Mouse (Mus musculus): ENCODE results near the gene Sf3a1.
"Not testable (repeated sequence)": the region's sequence is repeated elsewhere in the genome, so short reads cannot be mapped to it uniquely, and the experiment has no call there.

Sf3a1 gene

GRCm38 (mm10) chr11:4185480-4185879 lies 25.3 kb downstream of the Sf3a1 start:
- not testable (repeated sequence) for DNase-seq (ENCODE audit: low spot score in 2 of 2)

GRCm38 (mm10) chr11:4186486-4187317 lies 26.6 kb downstream of the Sf3a1 start, which contains the start of gene Tbc1d10a:
Gene Tbc1d10a, plus strand, starts transcription at chr11:4186789.
- DNase-seq (ENCODE audit: low spot score in 2 of 2) = peak; percentile 98 to 99

GRCm38 (mm10) chr11:4187318-4187700 lies 27.2 kb downstream of the Sf3a1 start:
- no peak for DNase-seq (ENCODE audit: low spot score in 2 of 2)

GRCm38 (mm10) chr11:4189182-4189581 lies 29.0 kb downstream of the Sf3a1 start:
- no peak for DNase-seq (ENCODE audit: low spot score in 2 of 2)

GRCm38 (mm10) chr11:4190677-4191076 lies 30.5 kb downstream of the Sf3a1 start:
- no peak for DNase-seq (ENCODE audit: low spot score in 2 of 2)

GRCm38 (mm10) chr11:4192757-4193156 lies 32.6 kb downstream of the Sf3a1 start:
- no peak for DNase-seq (ENCODE audit: low spot score in 2 of 2)

GRCm38 (mm10) chr11:4193420-4193819 lies 33.3 kb downstream of the Sf3a1 start:
- no peak for DNase-seq (ENCODE audit: low spot score in 2 of 2)

GRCm38 (mm10) chr11:4195597-4196031 lies 35.5 kb downstream of the Sf3a1 start:
- DNase-seq (ENCODE audit: low spot score in 2 of 2) = no peak

- no peak for DNase-seq (ENCODE audit: low spot score in 2 of 2)
Observed at GRCm38 (mm10) chr11:4196636-4197035, 36.5 kb downstream of the Sf3a1 start.

GRCm38 (mm10) chr11:4197691-4198090 lies 37.5 kb downstream of the Sf3a1 start:
- no peak for DNase-seq (ENCODE audit: low spot score in 2 of 2)

GRCm38 (mm10) chr11:4201981-4202700 lies 42.0 kb downstream of the Sf3a1 start:
- DNase-seq (ENCODE audit: low spot score in 2 of 2) = no peak

GRCm38 (mm10) chr11:4202995-4203704 lies 43.0 kb downstream of the Sf3a1 start:
- DNase-seq (ENCODE audit: low spot score in 2 of 2) = no peak

- peak; percentile 34 to 65 for DNase-seq (ENCODE audit: low spot score in 2 of 2)
Observed at GRCm38 (mm10) chr11:4203705-4204074, 43.5 kb downstream of the Sf3a1 start.

GRCm38 (mm10) chr11:4205097-4205655 lies 45.0 kb downstream of the Sf3a1 start:
- no peak for DNase-seq (ENCODE audit: low spot score in 2 of 2)

- no peak for DNase-seq (ENCODE audit: low spot score in 2 of 2)
Observed at GRCm38 (mm10) chr11:4205951-4206350, 45.8 kb downstream of the Sf3a1 start.

- DNase-seq (ENCODE audit: low spot score in 2 of 2) = no peak
Observed at GRCm38 (mm10) chr11:4206563-4206962, 46.4 kb downstream of the Sf3a1 start.

GRCm38 (mm10) chr11:4207655-4208054 lies 47.5 kb downstream of the Sf3a1 start:
- no peak for DNase-seq (ENCODE audit: low spot score in 2 of 2)

GRCm38 (mm10) chr11:4209556-4209955 lies 49.4 kb downstream of the Sf3a1 start:
- DNase-seq (ENCODE audit: low spot score in 2 of 2) = no peak

GRCm38 (mm10) chr11:4210786-4211185 lies 50.6 kb downstream of the Sf3a1 start:
- no peak for DNase-seq (ENCODE audit: low spot score in 2 of 2)

- DNase-seq (ENCODE audit: low spot score in 2 of 2) = no peak
Observed at GRCm38 (mm10) chr11:4213107-4213506, 53.0 kb downstream of the Sf3a1 start.

- DNase-seq (ENCODE audit: low spot score in 2 of 2) = no peak
Observed at GRCm38 (mm10) chr11:4214572-4214971, 54.4 kb downstream of the Sf3a1 start.

- no peak for DNase-seq (ENCODE audit: low spot score in 2 of 2)
Observed at GRCm38 (mm10) chr11:4215061-4215460, 54.9 kb downstream of the Sf3a1 start.
